Mouse (Mus musculus) colon, adult 2 months (tissue): Measurements from ENCODE around the gene Olfr564. TPM values are rescaled to one million over a fixed set of nuclear protein-coding genes. Genes with fewer than 3 reads are reported as not detected.

Experiments
- polyA plus RNA-seq: library from polyadenylated mRNA; depleted of rRNA; stranded (reverse); fragments of >200 nt; gene quantifications from 2 replicates; pipeline ENCODE4 v1.2.3, GENCODE M21; 2012; rRNA removed

The Olfr564 gene
- polyA plus RNA-seq: not detected in 2 replicates

DNA sequence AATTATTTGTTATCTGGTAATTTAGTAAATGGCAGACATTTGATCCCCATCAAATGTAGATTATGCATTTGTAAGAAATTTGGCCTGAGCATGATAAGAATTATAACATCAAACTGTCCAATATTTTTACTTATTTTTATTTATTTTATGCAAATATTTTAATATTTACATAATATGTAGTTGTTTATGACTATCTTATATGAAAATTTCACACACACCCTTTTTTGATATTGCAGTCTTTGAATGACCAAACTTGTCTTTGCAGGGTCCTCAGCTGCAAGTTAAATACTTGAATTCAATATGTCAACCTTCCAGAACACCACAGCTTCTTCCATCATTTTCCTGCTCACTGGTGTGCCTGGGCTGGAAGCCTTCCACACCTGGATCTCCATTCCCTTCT, at the start of gene Olfr564:
Gene Olfr564, plus strand, starts transcription at position 301 of the 400 bp plus-strand sequence.

DNA sequence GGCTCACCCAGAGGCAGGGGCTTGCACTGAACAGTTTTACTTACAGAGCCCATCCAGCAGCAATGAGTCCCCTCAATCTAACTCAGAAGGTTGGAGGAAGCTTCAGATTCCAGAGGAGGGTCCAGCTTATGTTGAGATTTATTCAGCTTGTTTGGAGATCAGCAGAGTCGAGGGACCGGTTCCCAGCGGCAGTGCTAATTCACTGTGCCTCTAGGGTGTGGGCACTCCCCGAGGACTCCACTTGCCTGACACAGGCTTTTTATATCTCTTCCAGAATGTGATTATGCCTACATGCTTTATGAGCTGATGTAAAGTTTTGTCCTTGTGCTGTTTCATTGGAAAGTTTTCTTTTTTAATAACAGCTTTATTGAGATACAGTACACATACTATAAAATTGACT, 44.0 kb upstream of the Olfr564 start, which contains the start of the genes Olfr560 and Olfr78:
Gene Olfr560, minus strand, starts transcription at position 101 of the 400 bp plus-strand sequence.
Gene Olfr78, minus strand, starts transcription at position 206 of the 400 bp plus-strand sequence.

DNA sequence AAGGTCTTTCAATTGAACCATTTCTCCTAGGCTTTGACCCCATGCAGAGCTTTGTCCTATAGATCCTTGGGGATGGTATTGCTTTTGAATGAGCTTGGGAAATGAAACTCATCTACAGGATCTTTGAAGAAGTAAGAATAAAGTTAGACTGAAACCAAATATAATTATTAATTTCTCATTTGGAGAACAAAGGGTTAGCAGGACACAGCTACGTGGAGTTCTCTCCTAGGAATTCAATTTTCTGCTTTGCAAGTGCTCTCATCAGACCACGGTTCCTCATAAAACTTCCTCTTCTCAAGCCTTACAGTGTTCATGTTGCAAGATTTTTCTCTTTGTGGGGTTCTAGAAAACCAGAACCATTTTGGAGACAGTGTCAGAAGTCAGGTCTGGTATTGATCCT, 32.4 kb upstream of the Olfr564 start, which contains the start of gene Olfr561:
Gene Olfr561, plus strand, starts transcription at position 301 of the 400 bp plus-strand sequence.

Other genes starting within 250 kb of the Olfr564 start
- gene Trim21, start 238.0 kb upstream of the Olfr564 start, polyA plus RNA-seq: 3.3 and 3.5 TPM in 2 replicates
- 0.32 TPM in 1 of 2 replicates, not detected in the other for gene Olfr550, start 232.0 kb upstream of the Olfr564 start, polyA plus RNA-seq
- not detected in 2 replicates for gene Olfr551, start 211.6 kb upstream of the Olfr564 start, polyA plus RNA-seq
- not detected in 2 replicates for gene Olfr552, start 205.7 kb upstream of the Olfr564 start, polyA plus RNA-seq
- not detected in 2 replicates for gene Olfr553, start 185.3 kb upstream of the Olfr564 start, polyA plus RNA-seq
- not detected in 2 replicates for gene Olfr554, start 165.0 kb upstream of the Olfr564 start, polyA plus RNA-seq
- gene Olfr555, start 144.7 kb upstream of the Olfr564 start, polyA plus RNA-seq: not detected in 2 replicates
- not detected in 2 replicates for gene Olfr556, start 138.6 kb upstream of the Olfr564 start, polyA plus RNA-seq
- 10.8 and 13.9 TPM in 2 replicates for gene Trim68, start 116.2 kb upstream of the Olfr564 start, polyA plus RNA-seq
- not detected in 2 replicates for gene Olfr557, start 107.6 kb upstream of the Olfr564 start, polyA plus RNA-seq
- 0.90 and 1.6 TPM in 2 replicates for gene Olfr558, start 101.3 kb upstream of the Olfr564 start, polyA plus RNA-seq
- gene Olfr33, start 84.4 kb upstream of the Olfr564 start, polyA plus RNA-seq: 0.12 and 0.20 TPM in 2 replicates
- gene Olfr559, start 76.0 kb upstream of the Olfr564 start, polyA plus RNA-seq: not detected in 2 replicates
- 0.14 and 0.16 TPM in 2 replicates for gene Olfr560, start 44.1 kb upstream of the Olfr564 start, polyA plus RNA-seq
- 7.7 and 9.7 TPM in 2 replicates for gene Olfr78, start 44.0 kb upstream of the Olfr564 start, polyA plus RNA-seq
- not detected in 2 replicates for gene Olfr561, start 32.3 kb upstream of the Olfr564 start, polyA plus RNA-seq
- gene Olfr566, start 55.3 kb downstream of the Olfr564 start, polyA plus RNA-seq: not detected in 2 replicates
- not detected in 2 replicates for gene Olfr568, start 73.6 kb downstream of the Olfr564 start, polyA plus RNA-seq
- gene Olfr569, start 87.4 kb downstream of the Olfr564 start, polyA plus RNA-seq: not detected in 2 replicates
- gene Olfr570, start 91.1 kb downstream of the Olfr564 start, polyA plus RNA-seq: not detected in 2 replicates
- not detected in 2 replicates for gene Olfr571, start 114.1 kb downstream of the Olfr564 start, polyA plus RNA-seq
- not detected in 2 replicates for gene Olfr572, start 120.9 kb downstream of the Olfr564 start, polyA plus RNA-seq
- not detected in 2 replicates for gene Olfr573-ps1, start 139.1 kb downstream of the Olfr564 start, polyA plus RNA-seq
- gene Olfr574, start 145.0 kb downstream of the Olfr564 start, polyA plus RNA-seq: not detected in 2 replicates
- gene Olfr575, start 155.3 kb downstream of the Olfr564 start, polyA plus RNA-seq: not detected in 2 replicates
- not detected in 2 replicates for gene Olfr576, start 159.2 kb downstream of the Olfr564 start, polyA plus RNA-seq
- not detected in 2 replicates for gene Olfr577, start 172.5 kb downstream of the Olfr564 start, polyA plus RNA-seq
- not detected in 2 replicates for gene Olfr578, start 185.8 kb downstream of the Olfr564 start, polyA plus RNA-seq
- not detected in 2 replicates for gene Olfr582, start 234.5 kb downstream of the Olfr564 start, polyA plus RNA-seq
- not detected in 2 replicates for gene Olfr583, start 247.8 kb downstream of the Olfr564 start, polyA plus RNA-seq